Comparison of ENCODE assay signal across 24 mouse cellular contexts in genomic region chr6:95069753-95070152, GRCm38 (mm10).
DNase-seq lines count a peak whose midpoint lies in the region; ATAC-seq lines count a peak whose summit lies in the region.
"Had no signal": no experiment of that assay in that cellular context is flagged by ENCODE, and none has a peak within 500 bp of the region (broad histone marks: within the 10 kb centered on the region; RNA-seq: fewer than 3 reads in every experiment).

No protein-coding gene starts in this region.

- DNase-seq in frontal cortex, postnatal 10 days (ENCODE audit: low spot score in 2 of 2), result no peak
- DNase-seq in right cerebral cortex, adult 18-20 months, result peak; percentile 13
- no peak for DNase-seq in right cerebral cortex, postnatal 10 days (ENCODE audit: low spot score in 2 of 2)
- DNase-seq in brain, adult 2 months (ENCODE audit: low read depth, low spot score), result peak; percentile 57
- no peak for DNase-seq in urinary bladder, postnatal 25 days (ENCODE audit: low spot score)
- DNase-seq: adrenal gland, postnatal 10 days; adrenal gland, postnatal 36 days; B cell, adult 2 months; cerebellum, adult 11-12 months; cerebellum, adult 8-10 months; cerebellum, postnatal 10 days; cerebellum, postnatal 36 days; embryo, embryonic 11 days; forebrain, postnatal 0 days; gastrocnemius, postnatal 10 days; gastrocnemius, postnatal 36 days; heart, adult 2 months; heart, postnatal 14 days; heart, postnatal 4 days had no signal

- ATAC-seq in frontal cortex, adult (ENCODE audit: low TSS enrichment), result peak; percentile 69; the same call in 1 of the 2 replicates
- ATAC-seq: forebrain, embryonic 13.5 days; forebrain, postnatal 0 days; hindbrain, postnatal 0 days; inflammation-experienced regulatory T-cells, adult 6 months; Patski had no signal

Comparison
In these comparisons a context has a peak if more than half of its experiments do, and no peak if none do; other contexts are left out.
1. DNase-seq: peak in right cerebral cortex, adult 18-20 months (single experiment) and brain, adult 2 months (single experiment); none in frontal cortex, postnatal 10 days (0 of 2), right cerebral cortex, postnatal 10 days (0 of 2) and urinary bladder, postnatal 25 days (single experiment).